Mouse (Mus musculus) stomach, postnatal 0 days (tissue): ENCODE data around the gene Ucp2.

Experiments used
- CTCF ChIP-seq: IDR thresholded peaks from 2 replicates; pipeline ENCODE4 v1.5.1; 2016; ENCODE audit warnings: antibody characterized with exemption, low read depth, mild to moderate bottlenecking, moderate library complexity
- EP300 ChIP-seq: optimal IDR thresholded peaks from 2 replicates; pipeline ENCODE3; 2016; ENCODE audit warnings: antibody characterized with exemption

DNA sequence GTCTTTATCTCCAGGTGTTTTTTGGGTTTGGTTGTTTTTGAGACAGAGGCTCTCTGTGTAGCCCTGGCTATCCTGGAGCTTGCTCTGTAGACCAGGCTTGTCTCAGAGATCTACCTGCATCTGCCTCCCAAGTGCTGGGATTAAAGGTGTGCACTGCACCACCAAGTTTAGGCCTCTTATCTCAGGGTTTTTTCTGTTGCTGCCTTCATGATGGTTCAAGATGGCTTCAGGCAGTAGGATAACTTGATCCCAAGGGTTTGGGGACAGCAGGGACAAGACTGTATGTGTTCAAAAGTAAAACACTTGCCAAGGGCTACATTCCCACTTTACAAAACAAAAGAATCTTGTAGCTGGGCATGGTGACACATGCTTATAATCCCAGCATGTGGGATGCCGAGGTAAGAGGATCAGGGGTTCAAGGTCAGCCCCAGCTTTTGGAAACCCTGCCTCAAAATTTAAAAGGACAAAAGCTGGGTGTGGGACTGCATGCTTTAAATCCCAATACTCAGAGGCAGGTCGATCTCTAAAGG lies 8.8 kb downstream of the Ucp2 start:
- TF ChIP-seq CTCF (no peak), EP300 (peak; percentile 43)
